Mouse (Mus musculus): ENCODE data around the gene Endod1.

- TF ChIP-seq GATA1 (IDR thresholded peaks at IDR 0.05; ENCODE audit: low read length) (no peak), TAL1 (IDR thresholded peaks at IDR 0.05; ENCODE audit: low read length) (no peak)
Measured at GRCm38 (mm10) chr9:14357033-14357432, 24.3 kb downstream of the Endod1 start.
